Mouse (Mus musculus) neutrophil, adult 83 days (primary cell): ENCODE data around the gene Gpr15. TPM values are rescaled to one million over a fixed set of nuclear protein-coding genes. Genes with fewer than 3 reads are reported as not detected.

Experiments
- total RNA-seq, 2 experiments: library from RNA; stranded (reverse); gene quantifications; one replicate each; pipeline ENCODE4 v1.2.4; 2023

Gpr15 gene
- total RNA-seq, result 1 to 10 TPM in 1 of 2 experiments, under 1 TPM in 1; 0.55 to 1.3 TPM

GRCm38 (mm10) chr16:58718666-58719120, at the start of gene Gpr15:
Gpr15 (minus strand) TSS chr16:58719070.

GRCm38 (mm10) chr16:58763076-58763475, 44.2 kb upstream of the Gpr15 start, which contains the start of gene Olfr172:
Olfr172 (minus strand) TSS chr16:58763176.

GRCm38 (mm10) chr16:58727477-58728131, 8.7 kb upstream of the Gpr15 start, which contains the start of gene Cldnd1:
Cldnd1 (plus strand) TSS chr16:58727910.

GRCm38 (mm10) chr16:58669917-58670630, 48.8 kb downstream of the Gpr15 start, which contains the start of gene Cpox:
Cpox (plus strand) TSS chr16:58670292.

Other genes with a start within 250 kb of the Gpr15 start
- 100 to 1,000 TPM in 1 of 2 experiments, 10 to 100 TPM in 1; 93.9 to 104 TPM for gene St3gal6, start 194.8 kb downstream of the Gpr15 start, total RNA-seq
- gene Gm813, start 102.1 kb downstream of the Gpr15 start, total RNA-seq, result not detected
- not detected for gene E330017A01Rik, start 80.3 kb downstream of the Gpr15 start, total RNA-seq
- 10 to 100 TPM; 41.8 to 65.3 TPM for gene Cpox, start 48.8 kb downstream of the Gpr15 start, total RNA-seq
- 10 to 100 TPM; 25.8 to 29.7 TPM for gene Cldnd1, start 8.8 kb upstream of the Gpr15 start, total RNA-seq
- gene Olfr172, start 44.1 kb upstream of the Gpr15 start, total RNA-seq, result not detected
- not detected for gene Olfr173, start 81.2 kb upstream of the Gpr15 start, total RNA-seq
- not detected for gene Olfr175-ps1, start 107.7 kb upstream of the Gpr15 start, total RNA-seq
- not detected for gene Olfr177, start 155.7 kb upstream of the Gpr15 start, total RNA-seq
- gene Olfr178, start 173.0 kb upstream of the Gpr15 start, total RNA-seq, result not detected
- gene Olfr181, start 209.7 kb upstream of the Gpr15 start, total RNA-seq, result not detected
- gene Olfr180, start 210.3 kb upstream of the Gpr15 start, total RNA-seq, result not detected